Mouse (Mus musculus): Measurements from ENCODE around the gene Rad21l.
"Not testable (repeated sequence)": the region's sequence is repeated elsewhere in the genome, so short reads cannot be mapped to it uniquely, and the experiment has no call there.

Gene Rad21l

DNA sequence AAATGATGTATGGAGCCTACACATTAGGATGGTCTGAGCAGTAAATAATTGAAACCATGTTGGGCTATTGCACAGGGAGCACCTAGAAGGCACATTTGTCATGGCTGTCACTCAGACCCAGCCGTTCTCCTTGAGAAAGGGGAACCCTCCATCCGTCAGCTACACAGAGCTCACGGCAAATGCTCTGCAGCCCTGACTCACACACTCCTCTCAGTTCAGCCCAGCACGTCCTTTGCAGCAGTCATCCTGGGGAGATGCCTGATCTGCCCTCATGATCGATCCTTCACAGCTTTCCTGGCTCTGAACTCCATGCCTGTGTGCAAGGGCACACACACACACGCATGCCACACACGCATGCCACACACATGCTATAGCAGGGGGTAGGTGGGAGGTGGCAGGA lies 39.0 kb downstream of the Rad21l start:
- DNase-seq (ENCODE audit: low spot score in 2 of 2) = no peak

DNA sequence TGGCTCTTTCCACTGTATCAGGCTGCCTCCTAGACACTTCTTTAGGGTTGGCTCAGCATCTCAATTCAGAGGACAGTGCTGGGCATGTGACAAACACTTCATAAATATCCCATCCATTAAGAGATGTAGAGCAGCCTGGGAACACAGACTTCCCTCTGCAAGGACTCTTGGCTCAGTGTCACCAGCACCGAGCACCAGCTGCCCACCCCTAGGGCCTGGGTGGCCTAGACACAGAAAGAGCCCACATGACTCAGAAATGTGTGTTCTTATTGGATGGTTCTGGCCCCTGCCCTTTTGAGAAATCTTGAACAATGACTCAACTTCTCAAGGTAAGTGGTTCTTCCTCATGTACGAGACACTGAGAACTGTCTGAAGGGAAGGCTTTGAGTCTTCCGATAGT lies 40.3 kb downstream of the Rad21l start:
- DNase-seq (ENCODE audit: low spot score in 2 of 2) = no peak

DNA sequence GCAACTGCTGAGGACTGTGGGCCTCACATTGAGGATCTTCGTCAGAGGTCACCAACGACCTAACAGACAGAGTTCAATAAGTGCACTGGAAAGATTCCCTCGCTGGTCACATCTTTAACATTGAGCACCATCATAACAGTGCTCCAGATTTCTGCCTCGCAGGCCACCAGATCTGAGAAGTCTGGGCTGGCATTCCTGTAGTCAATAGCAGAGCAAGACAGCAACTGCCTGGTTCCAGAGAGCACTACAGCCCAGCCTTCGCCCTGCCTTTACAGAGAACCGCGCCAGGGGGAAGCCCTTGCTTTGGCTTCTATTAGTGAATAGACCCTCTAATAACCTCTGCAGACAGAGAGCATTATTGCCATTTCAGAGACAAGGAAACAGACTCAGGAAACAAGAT lies 42.0 kb downstream of the Rad21l start:
- DNase-seq (ENCODE audit: low spot score in 2 of 2) = no peak

GRCm38 (mm10) chr2:151623776-151624175 lies 44.6 kb downstream of the Rad21l start:
- no peak for DNase-seq (ENCODE audit: low spot score in 2 of 2)

- DNase-seq (ENCODE audit: low spot score in 2 of 2) = no peak
These were observed 51.6 kb downstream of the Rad21l start for GRCm38 (mm10) chr2:151616551-151617329.

- not testable (repeated sequence) for DNase-seq (ENCODE audit: low spot score in 2 of 2)
These were observed 52.6 kb downstream of the Rad21l start for GRCm38 (mm10) chr2:151615779-151616178.

DNA sequence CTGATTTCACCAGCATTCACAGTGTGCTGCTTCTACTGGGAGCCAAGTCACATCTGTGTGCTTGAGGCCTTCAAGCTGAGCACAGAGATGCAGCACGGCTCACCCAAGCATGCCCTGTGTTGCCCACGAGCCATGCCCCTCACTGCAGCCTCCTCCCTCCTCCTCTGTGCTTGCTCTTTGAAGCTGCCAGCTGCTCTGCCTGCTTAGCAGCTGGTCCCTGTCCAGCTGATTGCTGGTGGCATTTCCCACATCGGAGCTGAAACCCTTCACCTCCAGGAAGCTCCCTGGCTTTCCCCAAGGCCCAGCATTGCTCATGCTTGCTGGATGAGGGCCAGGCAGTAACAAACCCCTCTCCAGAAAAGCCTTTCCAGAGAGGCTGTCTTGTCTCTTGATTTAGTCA lies 58.4 kb downstream of the Rad21l start:
- DNase-seq (ENCODE audit: low spot score in 2 of 2) = peak in 1 of 2 experiments; percentile 23

DNA sequence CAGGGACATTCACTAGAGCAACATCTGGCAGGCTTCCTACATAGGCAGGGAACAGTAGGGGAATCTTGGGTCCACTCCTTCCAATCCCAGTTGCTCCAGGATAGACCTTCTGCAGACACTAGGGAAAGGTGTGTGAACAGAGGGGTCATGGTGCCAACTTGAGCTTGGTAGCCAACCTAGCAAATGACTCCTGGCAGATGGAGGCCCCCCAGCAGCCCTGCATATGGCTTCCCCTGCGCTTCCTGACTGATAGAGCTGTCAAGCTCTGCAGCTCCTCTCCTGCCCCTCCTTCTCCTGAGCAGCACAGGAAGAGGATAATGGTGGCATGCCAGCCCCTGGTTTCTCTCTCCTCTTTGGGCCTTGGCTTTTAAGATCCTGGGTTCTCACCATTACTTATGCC lies 59.9 kb downstream of the Rad21l start:
- DNase-seq (ENCODE audit: low spot score in 2 of 2) = no peak

DNA sequence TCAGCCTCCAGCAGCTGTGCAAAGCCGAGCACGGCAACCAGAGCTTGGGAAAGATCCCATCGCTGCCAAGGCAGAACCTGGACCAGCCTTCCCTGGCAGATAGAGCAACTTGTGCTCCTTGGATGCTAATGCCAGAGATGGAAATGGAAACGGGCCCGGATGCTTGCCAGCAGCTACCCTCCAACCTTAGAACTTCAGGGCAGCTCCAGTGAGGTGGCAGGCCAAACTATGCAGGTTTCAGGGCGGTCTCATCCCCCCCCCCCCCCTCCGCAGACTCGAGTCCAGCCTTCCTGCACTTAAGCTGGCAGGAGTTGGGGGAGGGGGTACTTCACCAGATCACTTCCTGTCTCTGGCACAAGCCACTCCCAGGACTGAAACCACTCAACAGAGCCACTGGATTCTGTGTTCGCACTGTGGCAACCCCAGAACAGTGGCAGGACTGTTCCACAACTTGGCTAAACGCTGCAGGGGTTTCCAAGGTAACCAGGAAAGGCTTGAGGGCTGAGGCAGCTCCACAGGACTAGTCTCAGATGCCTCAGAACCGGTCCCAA lies 62.8 kb downstream of the Rad21l start:
- peak in 1 of 2 experiments; percentile 43 for DNase-seq (ENCODE audit: low spot score in 2 of 2)

GRCm38 (mm10) chr2:151603630-151604029 lies 64.7 kb downstream of the Rad21l start:
- peak in 1 of 2 experiments; percentile 45 for DNase-seq (ENCODE audit: low spot score in 2 of 2)

GRCm38 (mm10) chr2:151602106-151602505 lies 66.2 kb downstream of the Rad21l start:
- no peak for DNase-seq (ENCODE audit: low spot score in 2 of 2)

GRCm38 (mm10) chr2:151598068-151598467 lies 70.3 kb downstream of the Rad21l start:
- no peak for DNase-seq (ENCODE audit: low spot score in 2 of 2)

Measured in cerebellum, postnatal 4 days (tissue).